Mouse (Mus musculus) lung, embryonic 14.5 days (tissue): ENCODE results near the gene Mcur1. TPM values are rescaled to one million over a fixed set of nuclear protein-coding genes. Genes with fewer than 3 reads are reported as not detected.

Source experiments
- ATAC-seq: fragments of 200-750 bp; cut with Nextera tagmentation; 2 replicates; pipeline ENCODE4 v1.8.0; 2017; ENCODE audit warnings: mild to moderate bottlenecking, moderate TSS enrichment, moderate library complexity; ENCODE audit not compliant: insufficient read depth
- DNase-seq: peaks from one replicate; pipeline ENCODE4 v3.0.0-alpha.2; 2015
- H3K27ac ChIP-seq: fragments of 300-500 bp; sonication (generic); 2 replicates; pipeline ENCODE4 v1.5.1; 2014; ENCODE audit warnings: low read depth, mild to moderate bottlenecking, moderate library complexity
- H3K27me3 ChIP-seq: fragments of 300-500 bp; sonication (generic); 2 replicates; pipeline ENCODE4 v1.6.1; 2014; ENCODE audit warnings: low read length, control low read depth; ENCODE audit not compliant: insufficient read depth
- H3K36me3 ChIP-seq: fragments of 300-500 bp; sonication (generic); 2 replicates; pipeline ENCODE4 v1.6.1; 2014; ENCODE audit warnings: control low read depth; ENCODE audit not compliant: insufficient read depth
- H3K4me1 ChIP-seq: fragments of 300-500 bp; sonication (generic); 2 replicates; pipeline ENCODE4 v1.6.1; 2014; ENCODE audit warnings: antibody characterized with exemption, control low read depth; ENCODE audit not compliant: insufficient read depth
- H3K4me2 ChIP-seq: fragments of 300-500 bp; sonication (generic); 2 replicates; pipeline ENCODE4 v1.6.1; 2014; ENCODE audit warnings: mild to moderate bottlenecking
- H3K4me3 ChIP-seq: fragments of 300-500 bp; sonication (generic); 2 replicates; pipeline ENCODE4 v1.5.1; 2014; ENCODE audit warnings: low read depth, low read length
- H3K9ac ChIP-seq: fragments of 300-500 bp; sonication (generic); 2 replicates; pipeline ENCODE4 v1.6.1; 2014
- H3K9me3 ChIP-seq: fragments of 300-500 bp; sonication (generic); 2 replicates; pipeline ENCODE4 v1.6.1; 2016; ENCODE audit warnings: low read depth, low read length, control low read depth
- CTCF ChIP-seq: IDR thresholded peaks from 2 replicates; pipeline ENCODE4 v1.5.1; 2016; ENCODE audit warnings: antibody characterized with exemption, low read depth
- WGBS: fragments of 180-500 bp; shearing (Covaris S2); extraction: QIAGEN DNeasy Blood & Tissue Kit; methylation state at CpG from one replicate; pipeline ENCODE4 v1.1.7; 2014; 5-methylcytosine and 5-hydroxymethylcytosine counted together
- polyA plus RNA-seq: library from polyadenylated mRNA; unstranded; fragments of >200 nt; fragmentation: Nextera tagmentation; extraction: Ambion mirVana; gene quantifications from 2 replicates; pipeline ENCODE4 v1.2.1, GENCODE M21; 2014

The Mcur1 gene
- polyA plus RNA-seq, 1 experiment from 2014 or later = 17.3 TPM

GRCm38 (mm10) chr13:43555321-43555720 is 4.7 kb downstream of the Mcur1 start:
- no peak overlapping the region for H3K4me3 ChIP-seq
- ATAC-seq (no peak), DNase-seq (no peak)
- H3K9me3 ChIP-seq = no peaks in the 10 kb centered on the region
- no peak overlapping the region for H3K27ac ChIP-seq
- 88% methylated on average over 9 of the region's 9 CpGs for WGBS
- no peak overlapping the region for H3K4me2 ChIP-seq
- H3K36me3 ChIP-seq = peaks cover 15% of the 10 kb centered on the region; the same call in 1 of the 2 replicates
- TF ChIP-seq CTCF = no peak
- no peak overlapping the region for H3K9ac ChIP-seq
- no peaks in the 10 kb centered on the region; the same call in 1 of the 2 replicates for H3K4me1 ChIP-seq
- H3K27me3 ChIP-seq = no peaks in the 10 kb centered on the region

GRCm38 (mm10) chr13:43554827-43555226 is 5.2 kb downstream of the Mcur1 start:
- H3K27me3 ChIP-seq = no peaks in the 10 kb centered on the region
- H3K9me3 ChIP-seq = no peaks in the 10 kb centered on the region
- no peak overlapping the region for H3K4me3 ChIP-seq
- no peak for ATAC-seq
- 77% methylated on average over 7 of the region's 7 CpGs for WGBS
- peaks cover 19% of the 10 kb centered on the region; the same call in 1 of the 2 replicates for H3K36me3 ChIP-seq
- H3K9ac ChIP-seq = no peak overlapping the region
- no peak for DNase-seq
- no peaks in the 10 kb centered on the region; the same call in 1 of the 2 replicates for H3K4me1 ChIP-seq
- H3K4me2 ChIP-seq = no peak overlapping the region
- H3K27ac ChIP-seq = no peak overlapping the region
- no peak for TF ChIP-seq CTCF

- ATAC-seq (no peak), DNase-seq (no peak)
- no peak overlapping the region for H3K4me2 ChIP-seq
- no peaks in the 10 kb centered on the region for H3K9me3 ChIP-seq
- TF ChIP-seq CTCF = no peak
- H3K4me3 ChIP-seq = no peak overlapping the region
- H3K27ac ChIP-seq = no peak overlapping the region
- no peak overlapping the region for H3K9ac ChIP-seq
- WGBS = 88% methylated on average over 8 of the region's 8 CpGs
- no peaks in the 10 kb centered on the region for H3K27me3 ChIP-seq
- H3K36me3 ChIP-seq = peaks cover 35% of the 10 kb centered on the region
- H3K4me1 ChIP-seq = no peaks in the 10 kb centered on the region
These were observed 9.3 kb downstream of the Mcur1 start for GRCm38 (mm10) chr13:43550676-43551075.

- Histone ChIP-seq H3K27ac (no peak overlapping the region), H3K9me3 (no peaks in the 10 kb centered on the region), H3K4me2 (no peak overlapping the region), H3K4me3 (no peak overlapping the region), H3K4me1 (no peaks in the 10 kb centered on the region), H3K9ac (no peak overlapping the region), H3K36me3 (peaks cover 40% of the 10 kb centered on the region), H3K27me3 (no peaks in the 10 kb centered on the region)
- DNase-seq = no peak
- ATAC-seq = no peak
- 86% methylated on average over 7 of the region's 7 CpGs for WGBS
- no peak for TF ChIP-seq CTCF
These were observed 10.1 kb downstream of the Mcur1 start for GRCm38 (mm10) chr13:43549870-43550269.

GRCm38 (mm10) chr13:43549078-43549698 is 10.8 kb downstream of the Mcur1 start:
- no peak overlapping the region for H3K4me2 ChIP-seq
- no peaks in the 10 kb centered on the region for H3K4me1 ChIP-seq
- ATAC-seq = no peak
- H3K36me3 ChIP-seq = peaks cover 42% of the 10 kb centered on the region
- H3K4me3 ChIP-seq = no peak overlapping the region
- no peak overlapping the region for H3K9ac ChIP-seq
- no peak for DNase-seq
- no peak for TF ChIP-seq CTCF
- no peaks in the 10 kb centered on the region for H3K9me3 ChIP-seq
- no peaks in the 10 kb centered on the region for H3K27me3 ChIP-seq
- 85% methylated on average over 11 of the region's 11 CpGs for WGBS
- no peak overlapping the region for H3K27ac ChIP-seq

GRCm38 (mm10) chr13:43548617-43549016 is 11.4 kb downstream of the Mcur1 start:
- Histone ChIP-seq H3K4me3 (no peak overlapping the region), H3K36me3 (peaks cover 47% of the 10 kb centered on the region)
- no peak for TF ChIP-seq CTCF

GRCm38 (mm10) chr13:43546861-43547260 is 13.1 kb downstream of the Mcur1 start:
- H3K4me2 ChIP-seq = no peak overlapping the region
- no peak overlapping the region for H3K4me3 ChIP-seq
- H3K9ac ChIP-seq = no peak overlapping the region
- no peaks in the 10 kb centered on the region for H3K4me1 ChIP-seq
- DNase-seq = peak; percentile 93
- no peaks in the 10 kb centered on the region for H3K27me3 ChIP-seq
- ATAC-seq = no peak
- WGBS = 32% methylated on average over 3 of the region's 3 CpGs
- no peak overlapping the region for H3K27ac ChIP-seq
- no peaks in the 10 kb centered on the region for H3K9me3 ChIP-seq
- peak; percentile 96 for TF ChIP-seq CTCF
- peaks cover 44% of the 10 kb centered on the region for H3K36me3 ChIP-seq

More at GRCm38 (mm10) chr13:43548617-43549016, 11.4 kb downstream of the Mcur1 start:
- H3K9ac ChIP-seq = no peak overlapping the region
- 69% methylated on average over 5 of the region's 5 CpGs for WGBS
- no peaks in the 10 kb centered on the region for H3K27me3 ChIP-seq
- DNase-seq (no peak), ATAC-seq (no peak)
- no peaks in the 10 kb centered on the region for H3K4me1 ChIP-seq
- H3K27ac ChIP-seq = no peak overlapping the region
- no peak overlapping the region for H3K4me2 ChIP-seq
- H3K9me3 ChIP-seq = no peaks in the 10 kb centered on the region
